Mouse (Mus musculus): ENCODE measurements around the gene Ptgs1.

The Ptgs1 gene

GRCm38 (mm10) chr2:36217692-36218233 is 12.5 kb upstream of the Ptgs1 start:
- Histone ChIP-seq H3K4me3 (replicated peaks; ENCODE audit: low read length) (no peak overlapping the region; the same call in 1 of the 2 replicates), H3K4me1 (replicated peaks; ENCODE audit: low read depth, low read length) (peaks cover 58% of the 10 kb centered on the region), H3K9me3 (ENCODE audit: low read length) (peaks cover 18% of the 10 kb centered on the region), H3K36me3 (ENCODE audit: insufficient read depth, low read length) (no peaks in the 10 kb centered on the region), H3K27me3 (ENCODE audit: insufficient read depth, low read length) (peaks cover 46% of the 10 kb centered on the region)
- TF ChIP-seq NANOG (IDR thresholded peaks at IDR 0.05; ENCODE audit: borderline replicate concordance, low read length) = no peak
- TF ChIP-seq POU5F1 (IDR thresholded peaks at IDR 0.05; ENCODE audit: borderline replicate concordance, low read length) = no peak
- no peak for TF ChIP-seq CTCF (conservative IDR thresholded peaks at IDR 0.05; ENCODE audit: low read length)

- Histone ChIP-seq H3K4me3 (replicated peaks; ENCODE audit: low read length) (no peak overlapping the region), H3K4me1 (replicated peaks; ENCODE audit: low read depth, low read length) (peaks cover 64% of the 10 kb centered on the region), H3K36me3 (ENCODE audit: insufficient read depth, low read length) (no peaks in the 10 kb centered on the region), H3K9me3 (ENCODE audit: low read length) (peaks cover 18% of the 10 kb centered on the region), H3K27me3 (ENCODE audit: insufficient read depth, low read length) (peaks cover 45% of the 10 kb centered on the region)
- TF ChIP-seq POU5F1 (IDR thresholded peaks at IDR 0.05; ENCODE audit: borderline replicate concordance, low read length) (no peak), NANOG (IDR thresholded peaks at IDR 0.05; ENCODE audit: borderline replicate concordance, low read length) (no peak), CTCF (conservative IDR thresholded peaks at IDR 0.05; ENCODE audit: low read length) (no peak)
These were observed 10.1 kb upstream of the Ptgs1 start for GRCm38 (mm10) chr2:36220106-36220505.

- Histone ChIP-seq H3K36me3 (ENCODE audit: insufficient read depth, low read length) (no peaks in the 10 kb centered on the region), H3K4me3 (replicated peaks; ENCODE audit: low read length) (no peak overlapping the region), H3K27me3 (ENCODE audit: insufficient read depth, low read length) (peaks cover 39% of the 10 kb centered on the region), H3K9me3 (ENCODE audit: low read length) (peaks cover 18% of the 10 kb centered on the region), H3K4me1 (replicated peaks; ENCODE audit: low read depth, low read length) (peaks cover 69% of the 10 kb centered on the region)
- no peak for TF ChIP-seq NANOG (IDR thresholded peaks at IDR 0.05; ENCODE audit: borderline replicate concordance, low read length)
- no peak for TF ChIP-seq POU5F1 (IDR thresholded peaks at IDR 0.05; ENCODE audit: borderline replicate concordance, low read length)
- TF ChIP-seq CTCF (conservative IDR thresholded peaks at IDR 0.05; ENCODE audit: low read length) = no peak
These were observed 9.3 kb upstream of the Ptgs1 start for GRCm38 (mm10) chr2:36220891-36221290.

GRCm38 (mm10) chr2:36222168-36222848 is 7.9 kb upstream of the Ptgs1 start:
- Histone ChIP-seq H3K4me1 (replicated peaks; ENCODE audit: low read depth, low read length) (peaks cover 57% of the 10 kb centered on the region), H3K4me3 (replicated peaks; ENCODE audit: low read length) (no peak overlapping the region), H3K9me3 (ENCODE audit: low read length) (peaks cover 18% of the 10 kb centered on the region), H3K36me3 (ENCODE audit: insufficient read depth, low read length) (no peaks in the 10 kb centered on the region), H3K27me3 (ENCODE audit: insufficient read depth, low read length) (peaks cover 39% of the 10 kb centered on the region)
- TF ChIP-seq CTCF (conservative IDR thresholded peaks at IDR 0.05; ENCODE audit: low read length) = no peak
- peak; percentile 96 for TF ChIP-seq NANOG (IDR thresholded peaks at IDR 0.05; ENCODE audit: borderline replicate concordance, low read length)

GRCm38 (mm10) chr2:36223436-36223835 is 6.8 kb upstream of the Ptgs1 start:
- Histone ChIP-seq H3K27me3 (ENCODE audit: insufficient read depth, low read length) (peaks cover 45% of the 10 kb centered on the region), H3K4me3 (replicated peaks; ENCODE audit: low read length) (no peak overlapping the region), H3K9me3 (ENCODE audit: low read length) (peaks cover 18% of the 10 kb centered on the region), H3K36me3 (ENCODE audit: insufficient read depth, low read length) (no peaks in the 10 kb centered on the region), H3K4me1 (replicated peaks; ENCODE audit: low read depth, low read length) (peaks cover 48% of the 10 kb centered on the region)
- no peak for TF ChIP-seq NANOG (IDR thresholded peaks at IDR 0.05; ENCODE audit: borderline replicate concordance, low read length)
- no peak for TF ChIP-seq POU5F1 (IDR thresholded peaks at IDR 0.05; ENCODE audit: borderline replicate concordance, low read length)
- TF ChIP-seq CTCF (conservative IDR thresholded peaks at IDR 0.05; ENCODE audit: low read length) = no peak

- H3K4me1 ChIP-seq (replicated peaks; ENCODE audit: low read depth, low read length) = peaks cover 48% of the 10 kb centered on the region
- H3K9me3 ChIP-seq (ENCODE audit: low read length) = peaks cover 18% of the 10 kb centered on the region
- H3K36me3 ChIP-seq (ENCODE audit: insufficient read depth, low read length) = no peaks in the 10 kb centered on the region
- no peak overlapping the region for H3K4me3 ChIP-seq (replicated peaks; ENCODE audit: low read length)
- H3K27me3 ChIP-seq (ENCODE audit: insufficient read depth, low read length) = peaks cover 52% of the 10 kb centered on the region
- TF ChIP-seq CTCF (conservative IDR thresholded peaks at IDR 0.05; ENCODE audit: low read length) (no peak), NANOG (IDR thresholded peaks at IDR 0.05; ENCODE audit: borderline replicate concordance, low read length) (no peak), POU5F1 (IDR thresholded peaks at IDR 0.05; ENCODE audit: borderline replicate concordance, low read length) (no peak)
These were observed 6.1 kb upstream of the Ptgs1 start for GRCm38 (mm10) chr2:36224153-36224552.

GRCm38 (mm10) chr2:36224599-36224998 is 5.6 kb upstream of the Ptgs1 start:
- Histone ChIP-seq H3K4me1 (replicated peaks; ENCODE audit: low read depth, low read length) (peaks cover 48% of the 10 kb centered on the region), H3K27me3 (ENCODE audit: insufficient read depth, low read length) (peaks cover 50% of the 10 kb centered on the region), H3K9me3 (ENCODE audit: low read length) (peaks cover 16% of the 10 kb centered on the region), H3K36me3 (ENCODE audit: insufficient read depth, low read length) (no peaks in the 10 kb centered on the region), H3K4me3 (replicated peaks; ENCODE audit: low read length) (no peak overlapping the region)
- no peak for TF ChIP-seq CTCF (conservative IDR thresholded peaks at IDR 0.05; ENCODE audit: low read length)
- TF ChIP-seq POU5F1 (IDR thresholded peaks at IDR 0.05; ENCODE audit: borderline replicate concordance, low read length) = no peak
- TF ChIP-seq NANOG (IDR thresholded peaks at IDR 0.05; ENCODE audit: borderline replicate concordance, low read length) = no peak

- TF ChIP-seq CTCF (conservative IDR thresholded peaks at IDR 0.05; ENCODE audit: low read length) = no peak
- TF ChIP-seq POU5F1 (IDR thresholded peaks at IDR 0.05; ENCODE audit: borderline replicate concordance, low read length) = no peak
- no peak for TF ChIP-seq NANOG (IDR thresholded peaks at IDR 0.05; ENCODE audit: borderline replicate concordance, low read length)
- Histone ChIP-seq H3K9me3 (ENCODE audit: low read length) (no peaks in the 10 kb centered on the region), H3K4me3 (replicated peaks; ENCODE audit: low read length) (peak overlapping the region; percentile 78), H3K36me3 (ENCODE audit: insufficient read depth, low read length) (no peaks in the 10 kb centered on the region), H3K27me3 (ENCODE audit: insufficient read depth, low read length) (peaks cover 74% of the 10 kb centered on the region), H3K4me1 (replicated peaks; ENCODE audit: low read depth, low read length) (peaks cover 17% of the 10 kb centered on the region)
These were observed 741 bp downstream of the Ptgs1 start for GRCm38 (mm10) chr2:36230967-36231366.
